Mouse (Mus musculus) liver, embryonic 16.5 days (tissue): ENCODE results near the gene Lrmda. TPM values are rescaled to one million over a fixed set of nuclear protein-coding genes. Genes with fewer than 3 reads are reported as not detected.
A peak's percentile ranks its signal among the peaks of the same experiment; 100 is the strongest.

Source experiments
- ATAC-seq: fragments of 200-750 bp; cut with Nextera tagmentation; 2 replicates; pipeline ENCODE4 v1.8.0; 2017; ENCODE audit warnings: low read depth, mild to moderate bottlenecking, moderate number of reproducible peaks, moderate library complexity
- H3K27ac ChIP-seq: fragments of 300-500 bp; sonication (generic); 2 replicates; pipeline ENCODE4 v1.5.1; 2014; ENCODE audit warnings: mild to moderate bottlenecking, low read length
- H3K27me3 ChIP-seq: fragments of 300-500 bp; sonication (generic); 2 replicates; pipeline ENCODE4 v1.6.1; 2014; ENCODE audit warnings: low read depth, low read length, mixed read lengths; ENCODE audit not compliant: control insufficient read depth, insufficient read depth
- H3K36me3 ChIP-seq: fragments of 300-500 bp; sonication (generic); 2 replicates; pipeline ENCODE4 v1.6.1; 2014; ENCODE audit warnings: mild to moderate bottlenecking; ENCODE audit not compliant: control insufficient read depth, insufficient read depth
- H3K4me1 ChIP-seq: fragments of 300-500 bp; sonication (generic); 2 replicates; pipeline ENCODE4 v1.6.1; 2014; ENCODE audit warnings: low read depth, low read length, mixed read lengths; ENCODE audit not compliant: control insufficient read depth
- H3K4me2 ChIP-seq: fragments of 300-500 bp; sonication (generic); 2 replicates; pipeline ENCODE4 v1.6.1; 2014; ENCODE audit warnings: low read depth, low read length, mixed read lengths
- H3K4me3 ChIP-seq: fragments of 300-500 bp; sonication (generic); 2 replicates; pipeline ENCODE4 v1.5.1; 2014; ENCODE audit warnings: low read depth, mild to moderate bottlenecking, low read length
- H3K9ac ChIP-seq: fragments of 300-500 bp; sonication (generic); 2 replicates; pipeline ENCODE4 v1.6.1; 2014; ENCODE audit warnings: low read depth, low read length
- H3K9me3 ChIP-seq: fragments of 300-500 bp; sonication (generic); replicated peaks from 2 replicates; pipeline ENCODE4 v1.6.1; 2016; ENCODE audit warnings: low read length; ENCODE audit not compliant: control insufficient read depth
- WGBS: fragments of 180-500 bp; shearing (Covaris S2); extraction: QIAGEN DNeasy Blood & Tissue Kit; methylation state at CpG from one replicate; pipeline ENCODE4 v1.1.7; 2014; ENCODE audit not compliant: insufficient replicate concordance; 5-methylcytosine and 5-hydroxymethylcytosine counted together
- polyA plus RNA-seq: library from polyadenylated mRNA; unstranded; fragments of >200 nt; fragmentation: Nextera tagmentation; extraction: Ambion mirVana; gene quantifications from 2 replicates; pipeline ENCODE4 v1.2.1, GENCODE M21; 2015

Lrmda gene
- polyA plus RNA-seq, 1 experiment from 2014 or later = 0.46 TPM

DNA sequence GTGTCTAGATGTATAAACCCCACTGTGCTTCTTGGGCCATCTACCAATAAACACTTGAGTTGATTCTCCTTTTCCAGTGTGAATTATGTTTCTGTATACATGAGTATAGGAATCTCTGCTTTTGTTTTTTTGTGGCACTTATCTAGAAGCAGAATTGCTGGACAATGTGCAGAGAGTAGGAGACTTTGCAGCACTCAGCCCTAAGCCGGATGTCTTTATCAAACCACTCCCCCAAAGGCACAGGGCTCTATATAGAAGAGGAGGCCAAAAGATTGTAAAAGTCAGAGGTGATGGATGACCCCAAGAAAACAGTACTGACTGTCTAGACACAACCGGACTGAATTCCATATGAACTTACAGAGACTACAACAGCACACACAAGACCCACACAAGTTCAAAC is 182.2 kb downstream of the Lrmda start:
- H3K9ac ChIP-seq = no peak overlapping the region
- no peak overlapping the region for H3K4me2 ChIP-seq
- no peak for ATAC-seq
- no peaks in the 10 kb centered on the region for H3K27me3 ChIP-seq
- no peaks in the 10 kb centered on the region for H3K4me1 ChIP-seq
- H3K27ac ChIP-seq = no peak overlapping the region
- H3K36me3 ChIP-seq = no peaks in the 10 kb centered on the region
- H3K4me3 ChIP-seq = no peak overlapping the region
- 53% methylated on average over 2 of the region's 2 CpGs for WGBS
- H3K9me3 ChIP-seq = no peaks in the 10 kb centered on the region

- no peaks in the 10 kb centered on the region for H3K27me3 ChIP-seq
- H3K9me3 ChIP-seq = no peaks in the 10 kb centered on the region
- no peak overlapping the region for H3K4me2 ChIP-seq
- no peaks in the 10 kb centered on the region for H3K36me3 ChIP-seq
- H3K4me3 ChIP-seq = no peak overlapping the region
- no peak overlapping the region for H3K27ac ChIP-seq
- WGBS = 35% methylated on average over 1 of the region's 1 CpGs
- no peaks in the 10 kb centered on the region for H3K4me1 ChIP-seq
- ATAC-seq = no peak
- H3K9ac ChIP-seq = no peak overlapping the region
Measured at GRCm38 (mm10) chr14:22210601-22211000, 191.1 kb downstream of the Lrmda start.

GRCm38 (mm10) chr14:22218183-22218582 is 198.7 kb downstream of the Lrmda start:
- no peak overlapping the region for H3K9ac ChIP-seq

DNA sequence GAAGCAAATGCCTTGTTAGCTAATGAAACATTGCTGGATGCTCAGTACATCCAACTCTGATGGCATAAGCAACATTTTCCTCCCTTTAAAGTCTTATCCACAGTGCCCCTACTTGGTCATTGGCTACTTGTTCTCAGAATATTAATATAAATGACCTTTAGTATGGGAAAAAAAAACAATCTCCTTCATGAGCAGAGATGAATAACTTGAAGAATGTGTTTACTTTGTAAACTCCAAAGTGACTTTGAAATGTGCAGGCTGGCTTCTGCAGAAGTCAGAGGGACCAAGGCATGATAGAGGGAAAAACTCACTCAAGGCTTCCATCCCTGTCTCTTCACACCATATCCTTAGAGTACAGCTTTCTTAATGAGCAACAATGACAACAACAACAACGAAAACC is 202.5 kb downstream of the Lrmda start:
- Histone ChIP-seq H3K27ac (no peak overlapping the region), H3K4me1 (peaks cover 9% of the 10 kb centered on the region), H3K36me3 (no peaks in the 10 kb centered on the region), H3K9ac (no peak overlapping the region), H3K27me3 (no peaks in the 10 kb centered on the region), H3K4me2 (no peak overlapping the region), H3K9me3 (no peaks in the 10 kb centered on the region), H3K4me3 (no peak overlapping the region)
- 48% methylated on average over 1 of the region's 1 CpGs for WGBS
- no peak for ATAC-seq

More at GRCm38 (mm10) chr14:22218183-22218582, 198.7 kb downstream of the Lrmda start:
- Histone ChIP-seq H3K4me1 (no peaks in the 10 kb centered on the region; the same call in 1 of the 2 replicates), H3K27me3 (no peaks in the 10 kb centered on the region), H3K27ac (no peak overlapping the region), H3K9me3 (no peaks in the 10 kb centered on the region), H3K36me3 (no peaks in the 10 kb centered on the region), H3K4me3 (no peak overlapping the region), H3K4me2 (no peak overlapping the region)
- no peak for ATAC-seq
- WGBS = 30% methylated on average over 4 of the region's 4 CpGs

DNA sequence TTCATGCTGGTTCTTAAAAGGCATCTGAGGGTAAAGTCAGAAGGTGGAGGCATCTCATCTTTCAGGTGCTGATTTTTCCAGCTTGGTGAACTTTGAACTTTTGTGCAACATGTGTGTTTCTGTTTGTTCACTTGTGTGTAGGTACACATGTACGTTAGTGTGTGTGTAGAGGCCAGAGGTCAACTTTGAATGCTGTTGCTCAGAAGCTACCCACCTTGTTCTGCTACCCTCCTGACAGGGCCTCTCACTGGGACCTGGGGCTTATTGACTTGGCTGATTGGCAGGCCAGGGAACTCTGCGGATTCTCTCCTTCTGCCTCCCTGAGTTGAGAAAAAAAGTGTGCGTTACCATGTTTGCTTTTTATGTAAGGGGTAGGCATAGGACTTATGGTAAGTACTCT is 203.1 kb downstream of the Lrmda start:
- Histone ChIP-seq H3K9ac (no peak overlapping the region), H3K4me1 (peaks cover 12% of the 10 kb centered on the region), H3K4me2 (no peak overlapping the region), H3K27ac (no peak overlapping the region), H3K36me3 (no peaks in the 10 kb centered on the region), H3K9me3 (no peaks in the 10 kb centered on the region), H3K27me3 (no peaks in the 10 kb centered on the region), H3K4me3 (no peak overlapping the region)
- ATAC-seq = no peak
- 61% methylated on average over 3 of the region's 3 CpGs for WGBS

DNA sequence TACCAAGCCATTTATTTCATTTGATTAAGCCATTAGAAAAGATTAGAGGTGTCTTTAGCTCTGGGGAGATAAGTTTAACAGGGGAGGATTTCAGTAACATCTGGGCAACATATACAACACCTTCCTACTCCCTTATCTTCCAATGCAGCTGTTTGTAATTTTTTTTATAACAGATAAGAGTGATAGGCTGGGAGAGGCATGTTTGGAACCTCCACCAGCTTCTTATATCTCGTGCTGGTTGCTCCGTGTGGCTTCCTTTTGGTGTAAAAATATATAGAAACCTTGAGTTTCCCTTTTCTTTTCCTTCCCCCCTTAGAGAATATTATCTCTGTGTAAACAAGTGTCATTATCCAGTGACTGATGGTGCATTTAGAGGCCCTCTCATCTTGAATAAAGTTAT is 206.7 kb downstream of the Lrmda start:
- peak; percentile 91 for ATAC-seq
- Histone ChIP-seq H3K9me3 (no peaks in the 10 kb centered on the region), H3K4me1 (peaks cover 14% of the 10 kb centered on the region), H3K27me3 (no peaks in the 10 kb centered on the region), H3K4me3 (no peak overlapping the region), H3K27ac (peak overlapping the region; percentile 55; the same call in 1 of the 2 replicates), H3K36me3 (no peaks in the 10 kb centered on the region), H3K4me2 (peak overlapping the region; percentile 10; the same call in 1 of the 2 replicates), H3K9ac (no peak overlapping the region)
- 12% methylated on average over 2 of the region's 2 CpGs for WGBS

DNA sequence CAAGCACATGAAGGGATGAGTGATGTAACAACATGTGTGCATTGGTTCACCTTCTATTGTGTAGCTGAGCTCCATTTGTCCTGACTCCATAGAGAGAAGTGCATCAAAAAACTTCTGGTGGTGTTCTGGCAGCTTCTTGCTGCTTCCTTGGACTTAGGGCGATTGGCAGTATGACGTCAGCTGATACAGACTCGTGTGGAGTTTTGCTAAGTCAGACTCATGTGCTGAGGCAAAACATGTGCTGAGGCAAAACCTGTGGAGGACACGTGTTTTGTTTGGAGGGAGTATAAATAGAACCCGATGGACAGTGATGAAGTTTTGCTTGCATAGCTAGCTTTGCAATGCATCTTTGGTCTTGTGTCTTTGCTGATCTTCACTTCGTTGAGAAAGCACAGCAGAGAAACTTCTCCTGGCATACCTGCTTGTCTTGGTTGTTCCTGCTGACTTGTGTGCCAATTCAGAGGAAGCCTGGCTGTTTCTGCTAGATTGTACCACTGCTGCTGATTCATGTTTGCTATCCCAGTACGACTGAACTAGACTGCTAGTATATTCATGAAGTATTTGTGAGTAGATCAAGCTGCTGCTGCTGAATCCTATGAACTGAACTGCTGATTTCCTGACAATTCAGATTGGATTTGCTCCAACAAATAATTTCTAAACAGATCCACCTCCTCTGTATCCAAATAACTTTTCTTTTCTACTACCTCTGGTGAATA is 208.9 kb downstream of the Lrmda start:
- no peak overlapping the region for H3K4me3 ChIP-seq
- H3K27ac ChIP-seq = peak overlapping the region; percentile 69
- H3K27me3 ChIP-seq = no peaks in the 10 kb centered on the region
- peak; percentile 63 for ATAC-seq
- no peaks in the 10 kb centered on the region for H3K9me3 ChIP-seq
- 55% methylated on average over 7 of the region's 7 CpGs for WGBS
- H3K36me3 ChIP-seq = no peaks in the 10 kb centered on the region
- H3K9ac ChIP-seq = no peak overlapping the region
- no peak overlapping the region for H3K4me2 ChIP-seq
- H3K4me1 ChIP-seq = peaks cover 14% of the 10 kb centered on the region

DNA sequence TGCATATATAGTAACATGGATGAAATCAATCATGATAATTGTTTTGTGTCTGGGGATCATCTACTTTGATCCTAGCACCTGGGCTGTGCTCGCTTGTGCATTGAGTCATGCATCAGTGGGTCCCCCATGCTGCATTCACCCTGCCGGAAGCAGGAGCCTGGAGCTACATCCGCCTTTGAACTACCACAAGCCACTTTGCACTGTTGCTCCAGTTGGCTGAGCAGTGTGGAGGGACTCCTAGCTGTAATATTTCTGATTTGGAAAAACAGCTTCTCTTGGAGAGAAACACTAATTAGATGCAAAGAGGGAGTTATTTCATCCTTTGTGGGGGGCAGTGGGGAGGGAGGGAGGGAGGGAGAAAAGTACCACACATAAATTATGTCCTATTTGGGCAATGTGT is 220.8 kb downstream of the Lrmda start:
- 62% methylated on average over 3 of the region's 3 CpGs for WGBS
- no peaks in the 10 kb centered on the region for H3K9me3 ChIP-seq
- H3K27me3 ChIP-seq = no peaks in the 10 kb centered on the region
- H3K4me2 ChIP-seq = no peak overlapping the region
- H3K9ac ChIP-seq = no peak overlapping the region
- no peak overlapping the region for H3K4me3 ChIP-seq
- ATAC-seq = no peak
- no peaks in the 10 kb centered on the region for H3K4me1 ChIP-seq
- no peaks in the 10 kb centered on the region for H3K36me3 ChIP-seq
- no peak overlapping the region for H3K27ac ChIP-seq

DNA sequence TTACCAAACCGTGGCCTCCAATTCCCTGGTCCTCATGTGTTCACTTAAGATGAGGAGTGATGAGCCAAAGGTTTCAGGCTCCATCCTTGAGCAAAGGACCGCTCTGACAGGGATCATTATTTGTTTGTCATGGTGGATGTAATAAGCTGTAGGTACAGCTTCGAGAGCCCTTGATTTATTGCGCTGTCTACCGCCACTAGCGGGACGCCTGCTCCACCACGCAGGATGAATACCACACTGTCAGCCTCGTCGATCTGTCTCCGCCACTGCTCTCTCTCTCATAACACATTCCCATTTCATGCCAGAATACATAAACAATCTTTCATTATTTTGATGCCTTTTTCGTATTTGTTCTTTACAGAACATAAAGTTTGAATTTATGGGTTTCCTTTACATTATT is 235.9 kb downstream of the Lrmda start:
- H3K9ac ChIP-seq = no peak overlapping the region
- H3K9me3 ChIP-seq = no peaks in the 10 kb centered on the region
- H3K4me2 ChIP-seq = no peak overlapping the region
- no peak for ATAC-seq
- no peak overlapping the region for H3K27ac ChIP-seq
- H3K4me1 ChIP-seq = no peaks in the 10 kb centered on the region
- no peaks in the 10 kb centered on the region for H3K27me3 ChIP-seq
- H3K36me3 ChIP-seq = no peaks in the 10 kb centered on the region
- 77% methylated on average over 12 of the region's 12 CpGs for WGBS
- no peak overlapping the region for H3K4me3 ChIP-seq
